In genomic region chr2:71366618-71367124, GRCm38 (mm10) we compare ENCODE assay signal across 8 mouse cellular contexts. TPM values are rescaled to one million over a fixed set of nuclear protein-coding genes. Genes with fewer than 3 reads are reported as not detected.
A peak's percentile ranks its signal among the peaks of the same experiment; 100 is the strongest.
DNase-seq lines count a peak whose midpoint lies in the region; ATAC-seq and TF ChIP-seq lines count a peak whose summit lies in the region.

No protein-coding gene starts in this region.

- H3K4me1 ChIP-seq in lung, adult 2 months (ENCODE audit: control insufficient read depth, insufficient read depth, low read length), result peaks cover 3% of the 10 kb centered on the region
- peaks cover 24% of the 10 kb centered on the region for H3K4me1 ChIP-seq in hindbrain, embryonic 13.5 days (replicated peaks)
- H3K4me1 ChIP-seq in megakaryocyte, embryonic 14.5 days, result peaks cover 21% of the 10 kb centered on the region

- H3K9ac ChIP-seq in hindbrain, embryonic 13.5 days, result peak overlapping the region; percentile 86

- no peaks in the 10 kb centered on the region for H3K27me3 ChIP-seq in hindbrain, embryonic 13.5 days
- no peaks in the 10 kb centered on the region for H3K27me3 ChIP-seq in megakaryocyte, embryonic 14.5 days (replicated peaks)

- H3K4me3 ChIP-seq in lung, adult 2 months (replicated peaks; ENCODE audit: extremely low read depth, low read depth, low read length), result peak overlapping the region; percentile 91
- H3K4me3 ChIP-seq in hindbrain, embryonic 13.5 days, result peak overlapping the region; percentile 69
- peak overlapping the region; percentile 99 for H3K4me3 ChIP-seq in megakaryocyte, embryonic 14.5 days (replicated peaks)

- H3K9me3 ChIP-seq in hindbrain, embryonic 13.5 days, result no peaks in the 10 kb centered on the region
- no peaks in the 10 kb centered on the region for H3K9me3 ChIP-seq in megakaryocyte, embryonic 14.5 days

- WGBS in lung, adult 2 months, result 2% methylated on average over 9 of the region's 9 CpGs
- 26% methylated on average over 9 of the region's 9 CpGs for WGBS in hindbrain, embryonic 13.5 days

- TF ChIP-seq POLR2A in lung, adult 2 months (IDR thresholded peaks at IDR 0.05; ENCODE audit: borderline replicate concordance, extremely low read depth, low read depth, low read length), result no peak

- no peak for DNase-seq in lung, adult 2 months
- DNase-seq in lung, postnatal 14 days, result no peak
- peak; percentile 40 for DNase-seq in c-Kit-positive CD71-positive TER-119-negative erythroid progenitor cells, embryonic 14.5 days (ENCODE audit: low read depth)
- DNase-seq in layer of hippocampus, adult 8-10 months (ENCODE audit: low spot score in 2 of 2), result no peak
- no peak for DNase-seq in thymus, postnatal 14 days
- no peak for DNase-seq in frontal cortex, postnatal 10 days (ENCODE audit: low spot score in 2 of 2)

- TF ChIP-seq CTCF in lung, adult 2 months (IDR thresholded peaks at IDR 0.05; ENCODE audit: insufficient read depth, low read length), result no peak

- H3K36me3 ChIP-seq in hindbrain, embryonic 13.5 days, result peaks cover 7% of the 10 kb centered on the region
- peaks cover 20% of the 10 kb centered on the region for H3K36me3 ChIP-seq in megakaryocyte, embryonic 14.5 days (replicated peaks; ENCODE audit: low read length)

- H3K4me2 ChIP-seq in hindbrain, embryonic 13.5 days, result peak overlapping the region; percentile 72

- 0 out of 2 replicates have a peak, but pooled peaks have one; percentile 14 for ATAC-seq in hindbrain, embryonic 13.5 days (ENCODE audit: low FRiP score)

- peak overlapping the region; percentile 93 for H3K27ac ChIP-seq in hindbrain, embryonic 13.5 days

RNA-seq across cellular contexts. Expression of gene Slc25a12, which starts 0.9 kb away (rescaled TPM):
- 19.6 and 32.0 TPM in 2 replicates for polyA plus RNA-seq in lung, adult 2 months (2012; rRNA removed)
- 74.2 and 77.5 TPM in 2 replicates for polyA plus RNA-seq in hindbrain, embryonic 13.5 days (2015; fragmentation: Nextera tagmentation; extraction: Ambion mirVana)
- 4.7 and 7.9 TPM in 2 replicates for polyA plus RNA-seq in megakaryocyte, embryonic 14.5 days (2012; ENCODE audit: insufficient read depth, low replicate concordance)
- total RNA-seq in layer of hippocampus, adult 8-10 months (2022), result 100 to 1,000 TPM; 162 to 175 (median 163) TPM

RNA-seq across cellular contexts. Expression of gene Hat1, which starts 22.1 kb away (rescaled TPM):
- 2.1 and 4.2 TPM in 2 replicates for polyA plus RNA-seq in lung, adult 2 months (2012; rRNA removed)
- polyA plus RNA-seq in hindbrain, embryonic 13.5 days (2015; fragmentation: Nextera tagmentation; extraction: Ambion mirVana), result 55.1 and 61.3 TPM in 2 replicates
- polyA plus RNA-seq in megakaryocyte, embryonic 14.5 days (2012; ENCODE audit: insufficient read depth, low replicate concordance), result 0.48 TPM in 1 of 2 replicates, not detected in the other
- total RNA-seq in layer of hippocampus, adult 8-10 months (2022), result 10 to 100 TPM; 16.8 to 20.9 (median 18.7) TPM

Comparison
In these comparisons a context has a peak if more than half of its experiments do, and no peak if none do; other contexts are left out.
1. RNA of gene Hat1, which starts 22.1 kb away (polyA plus RNA-seq): 55.1 to 61.3 TPM in hindbrain, embryonic 13.5 days; 2.1 to 4.2 TPM in lung, adult 2 months and 0.48 TPM in megakaryocyte, embryonic 14.5 days; every median in the first group is over 10 times any median in the second.
2. Peak in every context shown above with its lines, with median percentiles within 50 percentile points of each other: H3K4me3 ChIP-seq.